Mouse (Mus musculus): ENCODE measurements at regions not wholly inside any gene's neighbourhood (a gene's known extent, or its start where the extent isn't known, plus 50 kb on each side); places are given as distances from the start of the nearest gene placed in this dataset.

GRCm38 (mm10) chr8:103148013-103148412, 362.6 kb upstream of the Cdh11 start:
- H3K4me2 ChIP-seq: no peak overlapping the region
- H3K36me3 ChIP-seq: no peaks in the 10 kb centered on the region
- H3K27ac ChIP-seq: peak overlapping the region; percentile 79; the same call in 1 of the 2 replicates
- no peak for ATAC-seq (ENCODE audit: insufficient number of reproducible peaks, insufficient read depth, low FRiP score, low TSS enrichment, low read depth)
- no peaks in the 10 kb centered on the region for H3K27me3 ChIP-seq
- H3K4me1 ChIP-seq: peaks cover 17% of the 10 kb centered on the region
- no peak overlapping the region for H3K9ac ChIP-seq
- 38% methylated on average over 4 of the region's 4 CpGs for WGBS
- no peak overlapping the region for H3K4me3 ChIP-seq
- no peaks in the 10 kb centered on the region for H3K9me3 ChIP-seq

GRCm38 (mm10) chr8:103148447-103148846, 363.0 kb upstream of the Cdh11 start:
- WGBS: 40% methylated on average over 10 of the region's 10 CpGs

GRCm38 (mm10) chr8:103166623-103167316, 381.3 kb upstream of the Cdh11 start:
- Histone ChIP-seq H3K36me3 (no peaks in the 10 kb centered on the region), H3K4me1 (peaks cover 9% of the 10 kb centered on the region), H3K9me3 (no peaks in the 10 kb centered on the region), H3K9ac (no peak overlapping the region), H3K27ac (no peak overlapping the region), H3K27me3 (no peaks in the 10 kb centered on the region), H3K4me3 (no peak overlapping the region), H3K4me2 (no peak overlapping the region)
- 47% methylated on average over 7 of the region's 7 CpGs for WGBS
- no peak for ATAC-seq (ENCODE audit: insufficient number of reproducible peaks, insufficient read depth, low FRiP score, low TSS enrichment, low read depth)

More at GRCm38 (mm10) chr8:103148447-103148846, 363.0 kb upstream of the Cdh11 start:
- no peak overlapping the region for H3K9ac ChIP-seq
- no peaks in the 10 kb centered on the region for H3K36me3 ChIP-seq
- ATAC-seq (ENCODE audit: insufficient number of reproducible peaks, insufficient read depth, low FRiP score, low TSS enrichment, low read depth): no peak
- no peak overlapping the region for H3K4me3 ChIP-seq
- H3K9me3 ChIP-seq: no peaks in the 10 kb centered on the region
- H3K4me1 ChIP-seq: peaks cover 17% of the 10 kb centered on the region
- H3K27ac ChIP-seq: peak overlapping the region; percentile 79
- H3K27me3 ChIP-seq: no peaks in the 10 kb centered on the region
- H3K4me2 ChIP-seq: no peak overlapping the region

- 76% methylated on average over 3 of the region's 3 CpGs for WGBS
- Histone ChIP-seq H3K4me1 (no peaks in the 10 kb centered on the region; the same call in 1 of the 2 replicates), H3K4me3 (no peak overlapping the region), H3K36me3 (no peaks in the 10 kb centered on the region), H3K27ac (no peak overlapping the region), H3K4me2 (no peak overlapping the region), H3K9me3 (peaks cover 3% of the 10 kb centered on the region; the same call in 1 of the 2 replicates), H3K27me3 (no peaks in the 10 kb centered on the region), H3K9ac (no peak overlapping the region)
- ATAC-seq (ENCODE audit: insufficient number of reproducible peaks, insufficient read depth, low FRiP score, low TSS enrichment, low read depth): no peak
Measured at GRCm38 (mm10) chr8:103173313-103173712, 387.9 kb upstream of the Cdh11 start.

- ATAC-seq (ENCODE audit: insufficient number of reproducible peaks, insufficient read depth, low FRiP score, low TSS enrichment, low read depth): no peak
- H3K9me3 ChIP-seq: peaks cover 3% of the 10 kb centered on the region; the same call in 1 of the 2 replicates
- no peaks in the 10 kb centered on the region; the same call in 1 of the 2 replicates for H3K4me1 ChIP-seq
- H3K4me2 ChIP-seq: no peak overlapping the region
- H3K27me3 ChIP-seq: no peaks in the 10 kb centered on the region
- H3K4me3 ChIP-seq: no peak overlapping the region
- no peak overlapping the region for H3K9ac ChIP-seq
- WGBS: 34% methylated on average over 5 of the region's 5 CpGs
- H3K27ac ChIP-seq: no peak overlapping the region
- no peaks in the 10 kb centered on the region for H3K36me3 ChIP-seq
Measured at GRCm38 (mm10) chr8:103173803-103174429, 388.5 kb upstream of the Cdh11 start.

- Histone ChIP-seq H3K4me2 (no peak overlapping the region), H3K27ac (no peak overlapping the region), H3K9ac (no peak overlapping the region), H3K9me3 (no peaks in the 10 kb centered on the region), H3K4me3 (no peak overlapping the region), H3K27me3 (no peaks in the 10 kb centered on the region), H3K36me3 (no peaks in the 10 kb centered on the region), H3K4me1 (no peaks in the 10 kb centered on the region)
- no peak for ATAC-seq (ENCODE audit: insufficient number of reproducible peaks, insufficient read depth, low FRiP score, low TSS enrichment, low read depth)
Measured at GRCm38 (mm10) chr8:103180661-103181060, 395.2 kb upstream of the Cdh11 start.

- Histone ChIP-seq H3K36me3 (no peaks in the 10 kb centered on the region), H3K9me3 (no peaks in the 10 kb centered on the region), H3K27ac (no peak overlapping the region), H3K9ac (no peak overlapping the region), H3K4me2 (no peak overlapping the region), H3K27me3 (no peaks in the 10 kb centered on the region), H3K4me1 (no peaks in the 10 kb centered on the region), H3K4me3 (no peak overlapping the region)
- WGBS: 66% methylated on average over 8 of the region's 8 CpGs
- no peak for ATAC-seq (ENCODE audit: insufficient number of reproducible peaks, insufficient read depth, low FRiP score, low TSS enrichment, low read depth)
Measured at GRCm38 (mm10) chr8:103188720-103189498, 403.5 kb upstream of the Cdh11 start.

GRCm38 (mm10) chr8:103198251-103198650, 412.8 kb upstream of the Cdh11 start:
- H3K4me2 ChIP-seq: no peak overlapping the region
- WGBS: 61% methylated on average over 3 of the region's 3 CpGs
- no peaks in the 10 kb centered on the region for H3K36me3 ChIP-seq
- peaks cover 32% of the 10 kb centered on the region for H3K4me1 ChIP-seq
- H3K4me3 ChIP-seq: no peak overlapping the region
- no peaks in the 10 kb centered on the region for H3K9me3 ChIP-seq
- H3K27me3 ChIP-seq: no peaks in the 10 kb centered on the region
- ATAC-seq (ENCODE audit: insufficient number of reproducible peaks, insufficient read depth, low FRiP score, low TSS enrichment, low read depth): no peak
- H3K9ac ChIP-seq: no peak overlapping the region
- no peak overlapping the region for H3K27ac ChIP-seq

- 28% methylated on average over 11 of the region's 11 CpGs for WGBS
- no peak for ATAC-seq (ENCODE audit: insufficient number of reproducible peaks, insufficient read depth, low FRiP score, low TSS enrichment, low read depth)
- Histone ChIP-seq H3K4me3 (no peak overlapping the region), H3K27ac (peak overlapping the region; percentile 62), H3K36me3 (no peaks in the 10 kb centered on the region), H3K27me3 (no peaks in the 10 kb centered on the region), H3K4me1 (peaks cover 27% of the 10 kb centered on the region), H3K4me2 (no peak overlapping the region), H3K9me3 (no peaks in the 10 kb centered on the region), H3K9ac (no peak overlapping the region)
Measured at GRCm38 (mm10) chr8:103199696-103200615, 414.5 kb upstream of the Cdh11 start.

GRCm38 (mm10) chr8:103203710-103204109, 418.3 kb upstream of the Cdh11 start:
- no peak overlapping the region for H3K4me3 ChIP-seq
- WGBS: 73% methylated on average over 1 of the region's 1 CpGs
- ATAC-seq (ENCODE audit: insufficient number of reproducible peaks, insufficient read depth, low FRiP score, low TSS enrichment, low read depth): no peak

GRCm38 (mm10) chr8:103214606-103215005, 429.2 kb upstream of the Cdh11 start:
- no peak overlapping the region for H3K9ac ChIP-seq
- WGBS: 69% methylated on average over 2 of the region's 2 CpGs
- no peak overlapping the region for H3K4me3 ChIP-seq
- ATAC-seq (ENCODE audit: insufficient number of reproducible peaks, insufficient read depth, low FRiP score, low TSS enrichment, low read depth): no peak
- H3K9me3 ChIP-seq: no peaks in the 10 kb centered on the region
- no peaks in the 10 kb centered on the region for H3K27me3 ChIP-seq
- no peak overlapping the region for H3K27ac ChIP-seq
- no peaks in the 10 kb centered on the region for H3K36me3 ChIP-seq
- no peaks in the 10 kb centered on the region for H3K4me1 ChIP-seq
- H3K4me2 ChIP-seq: no peak overlapping the region

More at GRCm38 (mm10) chr8:103203710-103204109, 418.3 kb upstream of the Cdh11 start:
- Histone ChIP-seq H3K9me3 (no peaks in the 10 kb centered on the region), H3K4me2 (no peak overlapping the region), H3K4me1 (peaks cover 18% of the 10 kb centered on the region), H3K36me3 (no peaks in the 10 kb centered on the region), H3K27me3 (no peaks in the 10 kb centered on the region), H3K9ac (no peak overlapping the region), H3K27ac (no peak overlapping the region)

Measured in embryonic facial prominence, embryonic 13.5 days (tissue).